ENCODE assay signal across 18 mouse cellular contexts in genomic region chr7:123109361-123110000, GRCm38 (mm10). TPM values are rescaled to one million over a fixed set of nuclear protein-coding genes. Genes with fewer than 3 reads are reported as not detected.
A peak's percentile ranks its signal among the peaks of the same experiment; 100 is the strongest.
DNase-seq lines count a peak whose midpoint lies in the region; ATAC-seq lines count a peak whose summit lies in the region.
"Had no signal": no experiment of that assay in that cellular context is flagged by ENCODE, and none has a peak within 500 bp of the region (broad histone marks: within the 10 kb centered on the region; RNA-seq: fewer than 3 reads in every experiment).

No protein-coding gene starts in this region.

- DNase-seq in heart, postnatal 10 days: no peak
- DNase-seq in CD4-positive helper T cell, adult 2 months (ENCODE audit: low read depth, low spot score): peak; percentile 23
- no peak for DNase-seq in retina, embryonic 14.5 days (ENCODE audit: low spot score)
- no peak for DNase-seq in left cerebral cortex, adult 9 months (ENCODE audit: low spot score in 2 of 2)
- no peak for DNase-seq in layer of hippocampus, adult 11-12 months (ENCODE audit: low spot score)
- DNase-seq: cerebellum, adult 8-10 months; embryo, embryonic 11 days; forebrain, postnatal 0 days; kidney, postnatal 36 days; thymus, adult 18-20 months had no signal

- peaks cover 4% of the 10 kb centered on the region; the same call in 1 of the 2 replicates for H3K4me1 ChIP-seq in heart, embryonic 11.5 days (ENCODE audit: control insufficient read depth, insufficient read depth, low read length)
- H3K4me1 ChIP-seq in embryonic facial prominence, embryonic 15.5 days: peaks cover 14% of the 10 kb centered on the region
- H3K4me1 ChIP-seq in intestine, embryonic 16.5 days (ENCODE audit: control insufficient read depth, insufficient read depth, low read length): peaks cover 25% of the 10 kb centered on the region

- intact Hi-C loops in heart, postnatal 10 days (cut with DNase I): no loop called here

- no peaks in the 10 kb centered on the region for H3K9me3 ChIP-seq in heart, embryonic 11.5 days (replicated peaks; ENCODE audit: control insufficient read depth, low read length)
- H3K9me3 ChIP-seq in embryonic facial prominence, embryonic 15.5 days (replicated peaks): no peaks in the 10 kb centered on the region
- H3K9me3 ChIP-seq in intestine, embryonic 16.5 days (ENCODE audit: control insufficient read depth, low read length): no peaks in the 10 kb centered on the region
- H3K9me3 ChIP-seq: hindbrain, embryonic 10.5 days; limb, embryonic 10.5 days; midbrain, embryonic 13.5 days had no signal

- H3K4me3 ChIP-seq in heart, embryonic 11.5 days (ENCODE audit: low read depth, low read length): no peak overlapping the region
- H3K4me3 ChIP-seq in embryonic facial prominence, embryonic 15.5 days (replicated peaks): no peak overlapping the region
- H3K4me3 ChIP-seq in intestine, embryonic 16.5 days (ENCODE audit: low read length): no peak overlapping the region
- H3K4me3 ChIP-seq: erythroblast, embryonic 14.5 days; hindbrain, embryonic 10.5 days; limb, embryonic 10.5 days; midbrain, embryonic 13.5 days had no signal

- no peak overlapping the region for H3K9ac ChIP-seq in heart, embryonic 11.5 days (ENCODE audit: low read depth, low read length)
- no peak overlapping the region for H3K9ac ChIP-seq in embryonic facial prominence, embryonic 15.5 days
- peak overlapping the region; percentile 10; the same call in 1 of the 2 replicates for H3K9ac ChIP-seq in intestine, embryonic 16.5 days (ENCODE audit: low read depth, low read length)
- H3K9ac ChIP-seq: forebrain, postnatal 0 days; liver, embryonic 14.5 days; midbrain, embryonic 13.5 days had no signal

- 0 out of 2 replicates have a peak overlapping the region, but pooled peaks have one; percentile 24 for H3K27ac ChIP-seq in heart, embryonic 11.5 days (ENCODE audit: low read depth, low read length)
- peak overlapping the region; percentile 23; the same call in 1 of the 2 replicates for H3K27ac ChIP-seq in embryonic facial prominence, embryonic 15.5 days (replicated peaks)
- peak overlapping the region; percentile 55 for H3K27ac ChIP-seq in intestine, embryonic 16.5 days (ENCODE audit: low read length)
- H3K27ac ChIP-seq: liver, embryonic 14.5 days; midbrain, embryonic 13.5 days had no signal

- no peak overlapping the region for H3K4me2 ChIP-seq in heart, embryonic 11.5 days
- H3K4me2 ChIP-seq in embryonic facial prominence, embryonic 15.5 days (replicated peaks): no peak overlapping the region
- no peak overlapping the region for H3K4me2 ChIP-seq in intestine, embryonic 16.5 days (ENCODE audit: low read depth, low read length)
- H3K4me2 ChIP-seq: midbrain, embryonic 13.5 days had no signal

- no peaks in the 10 kb centered on the region for H3K36me3 ChIP-seq in heart, embryonic 11.5 days (ENCODE audit: control insufficient read depth, insufficient read depth, low read length)
- no peaks in the 10 kb centered on the region for H3K36me3 ChIP-seq in embryonic facial prominence, embryonic 15.5 days
- H3K36me3 ChIP-seq in intestine, embryonic 16.5 days (ENCODE audit: control insufficient read depth, insufficient read depth, low read length): no peaks in the 10 kb centered on the region
- H3K36me3 ChIP-seq: hindbrain, embryonic 10.5 days; limb, embryonic 10.5 days; midbrain, embryonic 13.5 days had no signal

- 90% methylated on average over 7 of the region's 7 CpGs for WGBS in heart, embryonic 11.5 days (ENCODE audit: insufficient replicate concordance)
- WGBS in embryonic facial prominence, embryonic 15.5 days: 89% methylated on average over 7 of the region's 7 CpGs
- 87% methylated on average over 7 of the region's 7 CpGs for WGBS in intestine, embryonic 16.5 days

- no peak for ATAC-seq in heart, embryonic 11.5 days (replicated peaks; ENCODE audit: insufficient number of reproducible peaks, low FRiP score, low TSS enrichment)
- no peak for ATAC-seq in embryonic facial prominence, embryonic 15.5 days (ENCODE audit: insufficient number of reproducible peaks, low FRiP score, low TSS enrichment, low read depth)
- no peak for ATAC-seq in intestine, embryonic 16.5 days
- ATAC-seq: midbrain, embryonic 13.5 days had no signal

- H3K27me3 ChIP-seq in heart, embryonic 11.5 days (ENCODE audit: control insufficient read depth, insufficient read depth, low read length): no peaks in the 10 kb centered on the region
- H3K27me3 ChIP-seq in embryonic facial prominence, embryonic 15.5 days: no peaks in the 10 kb centered on the region
- H3K27me3 ChIP-seq in intestine, embryonic 16.5 days (replicated peaks; ENCODE audit: control insufficient read depth, insufficient read depth, low read length): no peaks in the 10 kb centered on the region
- H3K27me3 ChIP-seq: midbrain, embryonic 13.5 days had no signal

RNA-seq across cellular contexts. Expression of gene Tnrc6a, which starts 14.2 kb away (rescaled TPM):
- polyA plus RNA-seq in heart, embryonic 11.5 days (2014; fragmentation: Nextera tagmentation; extraction: Ambion mirVana): 37.6 and 44.8 TPM in 2 replicates
- total RNA-seq in heart, postnatal 10 days (2021): 10 to 100 TPM; 38.5 to 47.3 TPM
- 46.3 and 47.7 TPM in 2 replicates for polyA plus RNA-seq in embryonic facial prominence, embryonic 15.5 days (2015; fragmentation: Nextera tagmentation; extraction: Ambion mirVana)
- polyA plus RNA-seq in intestine, embryonic 16.5 days (2015; fragmentation: Nextera tagmentation; extraction: Ambion mirVana): 33.9 and 39.0 TPM in 2 replicates
